Comparison of ENCODE assay signal across 8 mouse cellular contexts in the genomic region with DNA sequence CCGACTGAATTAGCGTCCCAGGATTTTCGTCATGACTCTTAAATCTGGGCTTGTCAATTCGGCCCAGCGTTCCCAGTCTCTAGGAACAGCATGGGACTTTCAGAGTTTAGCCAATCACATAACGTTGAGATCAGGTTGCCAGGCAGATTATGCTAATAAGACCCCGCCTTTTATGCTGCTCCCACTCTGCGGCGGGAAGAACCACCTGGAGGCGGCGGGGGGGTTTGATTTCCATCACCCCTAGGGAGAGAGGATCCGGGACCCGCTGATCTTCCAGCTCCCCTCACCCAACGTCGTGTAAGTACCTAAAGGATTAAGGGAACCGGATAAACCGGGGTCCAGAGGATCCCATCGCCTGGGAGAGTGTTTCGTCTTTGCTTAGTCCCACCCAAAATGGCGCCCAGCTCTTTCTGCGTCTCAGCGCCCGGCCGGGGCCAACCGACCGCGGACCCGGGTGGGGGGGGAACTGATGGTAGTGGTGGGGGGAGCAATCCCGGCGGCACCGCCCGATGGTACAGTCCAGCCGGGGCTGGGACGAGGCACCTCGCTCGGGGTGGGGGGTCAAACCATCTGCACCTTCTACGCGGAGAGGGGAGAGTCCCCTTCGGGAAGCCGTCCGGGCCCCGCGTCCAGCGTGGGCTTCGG. TPM values are rescaled to one million over a fixed set of nuclear protein-coding genes. Genes with fewer than 3 reads are reported as not detected.
DNase-seq lines count a peak whose midpoint lies in the region; ATAC-seq lines count a peak whose summit lies in the region.

A gene (plus strand): TSS at position 173 of the 645 bp plus-strand sequence.

- peaks cover 2% of the 10 kb centered on the region; the same call in 1 of the 2 replicates for H3K4me1 ChIP-seq in hindbrain, embryonic 11.5 days (replicated peaks; ENCODE audit: control insufficient read depth, insufficient read depth, low read length)

- under 1% methylated on average over 23 of the region's 45 CpGs for WGBS in hindbrain, embryonic 11.5 days

- H3K27ac ChIP-seq in hindbrain, embryonic 11.5 days (ENCODE audit: low read depth, low read length), result peak within 1 kb of the TSS; percentile 100

- peak; percentile 95 for DNase-seq in MN1 (ENCODE audit: low spot score)
- peak; percentile 99 for DNase-seq in cerebellum, adult 9-10 months
- peak; percentile 74 to 98 for DNase-seq in frontal cortex, adult 2 months (ENCODE audit: extremely low spot score in 1 of 2, low spot score in 1 of 2)
- peak; percentile 95 for DNase-seq in hindbrain, embryonic 11.5 days (ENCODE audit: low spot score)
- peak; percentile 95 to 96 for DNase-seq in layer of hippocampus, postnatal 10 days (ENCODE audit: low spot score in 2 of 2)
- peak; percentile 95 for DNase-seq in lung, postnatal 14 days
- DNase-seq in retina, adult 2 months (ENCODE audit: low read depth, low spot score), result peak; percentile 98
- DNase-seq in thymus, postnatal 36 days, result peak; percentile 92

- no peaks in the 10 kb centered on the region for H3K9me3 ChIP-seq in hindbrain, embryonic 11.5 days (ENCODE audit: control insufficient read depth, low read length)

- H3K27me3 ChIP-seq in hindbrain, embryonic 11.5 days (ENCODE audit: control insufficient read depth, insufficient read depth, low read length), result no peaks in the 10 kb centered on the region

- H3K36me3 ChIP-seq in hindbrain, embryonic 11.5 days (ENCODE audit: control insufficient read depth, insufficient read depth, low read length), result no peaks in the 10 kb centered on the region

- peak within 1 kb of the TSS; percentile 63 for H3K4me2 ChIP-seq in hindbrain, embryonic 11.5 days (replicated peaks; ENCODE audit: low read depth, low read length)

- peak within 1 kb of the TSS; percentile 80 for H3K4me3 ChIP-seq in hindbrain, embryonic 11.5 days (ENCODE audit: low read depth, low read length)

- ATAC-seq in hindbrain, embryonic 11.5 days (ENCODE audit: low FRiP score), result peak; percentile 95

- H3K9ac ChIP-seq in hindbrain, embryonic 11.5 days (ENCODE audit: low read depth, low read length), result peak within 1 kb of the TSS; percentile 90

RNA-seq across cellular contexts. Expression of the gene that starts here (rescaled TPM):
- 20.5 and 21.2 TPM in 2 replicates for polyA plus RNA-seq in frontal cortex, adult 2 months (2012; rRNA removed)
- 6.9 and 7.5 TPM in 2 replicates for polyA plus RNA-seq in hindbrain, embryonic 11.5 days (2014; fragmentation: Nextera tagmentation; extraction: Ambion mirVana)
- total RNA-seq in layer of hippocampus, postnatal 10 days (2021), result 10 to 100 TPM; 15.5 to 18.8 TPM

Comparison
In these comparisons a context has a peak if more than half of its experiments do, and no peak if none do; other contexts are left out.
1. Peak in every context shown above with its lines: DNase-seq, ATAC-seq, H3K4me3 ChIP-seq and H3K27ac ChIP-seq.